Mouse (Mus musculus) kidney, adult 18-20 months (tissue): ENCODE measurements at regions not wholly inside any gene's neighbourhood (a gene's known extent, or its start where the extent isn't known, plus 50 kb on each side); places are given as distances from the start of the nearest gene placed in this dataset.

Source experiments
- DNase-seq: peaks from one replicate; pipeline ENCODE4 v3.0.0; 2021

- no peak for DNase-seq
Observed at GRCm38 (mm10) chr6:104916787-104917186, 424.2 kb downstream of the Cntn6 start.

DNA sequence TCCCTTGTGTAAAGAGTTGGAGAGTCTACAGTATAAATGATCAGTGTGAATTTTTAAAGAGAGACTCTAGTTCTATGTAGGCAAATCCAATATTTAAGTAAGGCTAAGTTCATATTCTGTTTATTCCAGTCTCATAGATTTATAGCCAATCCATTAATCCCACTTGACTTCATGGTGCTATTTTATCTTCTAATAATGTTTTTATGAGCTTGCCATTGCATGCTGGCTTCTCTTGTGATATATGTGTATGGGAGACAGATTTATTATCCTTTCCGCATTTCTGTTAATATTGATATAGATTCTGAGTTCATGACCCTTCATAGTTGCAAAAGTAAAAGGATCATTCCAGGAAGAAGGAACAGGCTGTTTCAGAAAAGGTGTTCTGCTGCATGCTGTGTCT, 430.0 kb downstream of the Cntn6 start:
- DNase-seq, result no peak

GRCm38 (mm10) chr6:104926088-104926487, 433.5 kb downstream of the Cntn6 start:
- no peak for DNase-seq

DNA sequence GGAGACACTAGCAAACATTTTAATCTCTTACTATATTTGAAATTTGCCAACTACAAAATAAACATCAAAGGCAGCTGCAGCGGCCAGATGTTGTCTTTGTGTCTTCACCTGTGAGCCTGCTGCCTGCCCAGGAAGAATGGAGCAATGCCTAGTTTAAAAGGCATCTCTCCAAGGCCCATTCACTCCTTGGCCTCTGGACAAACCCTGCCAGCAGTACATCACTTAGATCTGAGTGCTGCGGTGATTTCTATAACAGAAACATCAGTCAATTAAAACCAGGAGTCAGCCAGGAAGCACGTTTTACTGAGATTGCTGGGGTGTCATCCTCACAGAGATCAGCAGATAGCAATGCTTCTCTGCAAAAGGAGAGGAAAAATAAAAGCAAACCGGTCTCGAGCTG, 437.7 kb downstream of the Cntn6 start:
- DNase-seq, result no peak

DNA sequence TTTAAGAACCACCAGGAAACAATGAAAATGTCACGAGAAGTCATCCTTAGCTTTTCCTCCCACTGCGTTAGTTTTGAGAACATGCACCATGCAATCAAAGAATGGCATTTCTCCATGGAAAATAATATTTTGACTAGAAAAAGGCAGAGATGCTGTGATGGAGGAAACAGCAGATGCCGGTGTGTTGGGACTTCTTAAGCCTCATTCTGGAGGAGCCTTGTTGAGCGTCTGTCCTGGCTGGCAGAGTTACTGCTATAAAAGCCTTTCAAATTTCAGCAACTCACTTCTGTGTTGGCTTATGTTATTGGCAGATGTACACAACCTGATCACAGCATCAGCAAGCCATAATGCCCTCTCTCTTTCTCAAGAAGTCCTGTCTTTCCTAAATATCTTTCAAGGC, 439.6 kb downstream of the Cntn6 start:
- no peak for DNase-seq

DNA sequence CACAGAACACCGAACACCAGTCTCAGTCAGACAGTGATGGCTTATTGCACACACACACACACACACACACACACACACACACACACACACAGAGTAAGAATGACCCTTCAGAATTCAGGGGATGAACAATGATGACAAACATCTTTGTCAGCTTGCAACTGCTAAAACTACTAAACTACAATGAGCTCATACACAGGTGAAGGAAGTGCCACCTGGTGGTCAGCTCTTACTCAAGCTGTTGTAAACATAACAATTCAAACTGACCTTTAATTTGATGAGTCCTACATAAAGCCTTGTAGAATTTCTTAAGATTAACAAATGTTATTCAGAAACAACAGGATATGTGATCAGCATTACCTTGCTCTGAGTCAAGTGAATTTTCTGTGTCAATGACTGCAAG, 446.5 kb downstream of the Cntn6 start:
- DNase-seq, result no peak

- DNase-seq, result no peak
Observed at GRCm38 (mm10) chr6:104974517-104974916, 481.9 kb downstream of the Cntn6 start.

GRCm38 (mm10) chr6:104984144-104984543, 491.6 kb downstream of the Cntn6 start:
- DNase-seq, result no peak

DNA sequence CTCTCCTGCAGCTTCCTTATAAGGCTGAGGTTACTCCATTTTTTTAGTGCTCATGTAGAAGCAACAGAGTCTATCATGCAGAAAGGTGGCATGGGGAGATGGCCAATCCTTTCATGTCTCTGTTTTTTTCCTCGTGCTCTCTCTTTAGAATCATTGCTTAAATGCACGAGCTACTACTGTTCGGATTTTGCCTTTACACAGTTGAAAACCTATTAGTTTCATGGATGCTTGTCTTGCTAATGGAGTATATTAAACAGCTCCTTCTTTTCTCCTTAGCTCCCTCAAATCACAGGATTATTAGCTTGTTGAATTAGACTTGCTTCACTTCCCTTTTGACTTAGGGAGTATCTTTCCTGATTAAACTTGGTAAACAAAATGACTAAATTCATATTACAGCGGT, 497.3 kb downstream of the Cntn6 start:
- DNase-seq, result no peak

DNA sequence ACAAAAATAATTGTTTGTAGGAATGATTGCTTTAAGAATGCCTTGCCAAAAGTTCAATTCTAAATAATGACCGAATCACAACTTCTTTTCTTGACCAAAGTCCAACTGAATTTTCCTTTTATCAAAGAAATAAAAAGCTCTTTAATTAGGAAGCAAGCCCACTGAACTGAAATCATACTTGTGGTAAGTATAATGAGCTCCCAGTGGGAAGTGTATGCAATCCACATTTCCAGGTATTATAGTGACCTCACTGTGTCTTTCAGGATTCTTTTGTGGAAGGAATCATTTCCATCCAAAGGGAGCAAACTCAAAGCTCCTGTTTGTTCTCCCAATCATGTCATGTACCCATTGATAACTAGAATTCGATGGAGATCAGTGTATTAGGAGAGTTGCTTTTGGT, 497.8 kb downstream of the Cntn6 start:
- no peak for DNase-seq

- no peak for DNase-seq
Observed at GRCm38 (mm10) chr6:104999601-105000000, 507.0 kb downstream of the Cntn6 start.

GRCm38 (mm10) chr6:105020672-105021071, 528.1 kb downstream of the Cntn6 start:
- no peak for DNase-seq

- no peak for DNase-seq
Observed at GRCm38 (mm10) chr6:105021174-105021573, 528.6 kb downstream of the Cntn6 start.

DNA sequence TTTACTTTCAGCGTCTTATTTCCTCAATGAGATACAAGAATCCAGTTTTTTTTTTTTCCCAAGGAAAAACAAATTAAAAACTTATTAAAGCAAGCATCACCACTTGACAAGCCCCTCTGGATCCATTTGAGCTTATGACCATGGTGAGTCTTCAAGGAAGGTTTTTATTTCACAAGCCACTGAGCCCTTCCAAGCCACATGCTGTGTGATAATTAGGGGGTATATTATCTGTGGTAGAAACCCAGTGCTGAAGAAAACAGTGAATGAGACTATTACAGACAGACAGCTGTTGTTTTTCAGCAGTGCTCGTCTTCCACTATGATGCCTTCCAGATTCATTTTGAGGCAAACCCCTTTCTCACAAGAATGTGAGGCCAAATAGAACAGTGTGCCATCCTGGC, 573.6 kb downstream of the Cntn6 start:
- DNase-seq, result no peak

DNA sequence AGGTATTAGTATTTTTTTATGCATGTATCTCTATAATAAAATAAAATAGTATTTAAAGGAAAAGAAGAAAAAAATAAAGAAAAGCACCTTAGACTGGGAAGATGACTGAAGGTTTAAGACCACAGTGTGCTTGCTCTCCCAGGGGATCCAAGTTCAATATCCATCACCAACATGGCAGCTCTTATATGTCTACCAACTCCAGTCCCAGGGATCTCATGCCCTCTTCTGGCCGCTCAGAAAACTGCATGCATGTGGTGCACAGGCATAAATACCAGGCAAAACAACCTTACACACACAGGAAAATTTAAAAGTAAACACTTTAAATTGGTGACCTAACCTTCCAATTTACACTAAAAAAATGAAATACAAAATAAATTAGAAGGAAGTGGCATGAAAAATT, 586.6 kb upstream of the Cntn4 start:
- peak; percentile 2 for DNase-seq
